Mouse (Mus musculus): ENCODE measurements at regions not wholly inside any gene's neighbourhood (a gene's known extent, or its start where the extent isn't known, plus 50 kb on each side); places are given as distances from the start of the nearest gene placed in this dataset.

DNA sequence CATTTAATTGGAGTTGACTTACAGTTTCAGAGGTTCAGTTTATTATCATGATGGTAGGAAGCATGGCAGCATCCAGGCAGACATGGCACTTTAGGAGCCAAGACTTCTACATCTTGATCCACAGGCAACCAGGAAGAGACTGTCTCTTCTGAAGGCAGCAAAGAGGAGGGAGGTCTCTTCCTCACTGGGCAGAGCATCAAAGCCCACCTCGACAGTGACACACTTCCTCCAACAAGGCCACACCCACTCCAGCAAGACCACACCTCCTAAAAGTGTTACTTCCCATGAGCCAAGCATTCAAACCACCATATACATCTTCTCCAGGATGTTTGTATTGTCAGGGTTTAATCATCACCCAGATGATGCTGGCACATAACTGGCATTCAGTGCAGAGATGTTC lies 141.5 kb downstream of the Zfp706 start:
- no peak for ATAC-seq (ENCODE audit: insufficient number of reproducible peaks, low FRiP score, low TSS enrichment)

DNA sequence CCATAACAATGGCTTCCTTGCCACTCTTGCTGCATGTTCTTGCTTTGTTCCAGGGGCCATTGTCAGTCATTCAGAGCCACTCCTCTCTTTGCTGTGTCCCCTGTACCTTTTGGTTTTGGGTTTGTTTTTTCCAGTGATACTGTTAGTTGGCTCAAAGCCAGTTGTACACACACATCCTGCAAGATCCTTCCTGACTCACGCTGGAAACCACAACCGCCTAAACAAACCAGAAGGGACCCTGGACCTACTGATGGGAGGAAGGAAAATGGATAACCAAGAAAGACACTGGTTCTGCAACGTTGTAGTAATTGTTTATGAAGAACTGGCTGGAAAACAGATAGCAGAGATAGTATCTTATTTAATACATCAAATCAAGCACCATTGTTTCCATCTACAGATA lies 142.2 kb downstream of the Zfp706 start:
- no peak for ATAC-seq (ENCODE audit: insufficient number of reproducible peaks, low FRiP score, low TSS enrichment)

DNA sequence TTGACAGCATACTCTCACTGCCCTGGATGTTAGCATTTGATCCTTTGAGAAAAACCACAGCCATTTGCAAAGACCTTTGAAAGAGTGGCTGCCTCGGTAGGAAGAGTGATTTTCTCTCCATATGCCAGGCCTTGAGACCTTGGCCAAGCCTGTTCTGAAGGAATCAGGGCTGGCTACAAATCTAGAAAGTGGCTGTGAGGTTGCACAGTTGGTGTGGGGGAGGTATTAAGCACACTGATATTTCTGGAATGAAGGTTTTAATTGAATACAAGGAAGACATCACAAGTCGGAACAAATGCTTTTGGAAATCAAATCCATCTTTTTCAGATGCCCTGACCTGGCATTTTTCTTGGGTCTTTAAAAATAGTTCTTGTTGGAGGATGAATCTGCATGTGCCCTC lies 143.5 kb downstream of the Zfp706 start:
- no peak for ATAC-seq (ENCODE audit: insufficient number of reproducible peaks, low FRiP score, low TSS enrichment)

DNA sequence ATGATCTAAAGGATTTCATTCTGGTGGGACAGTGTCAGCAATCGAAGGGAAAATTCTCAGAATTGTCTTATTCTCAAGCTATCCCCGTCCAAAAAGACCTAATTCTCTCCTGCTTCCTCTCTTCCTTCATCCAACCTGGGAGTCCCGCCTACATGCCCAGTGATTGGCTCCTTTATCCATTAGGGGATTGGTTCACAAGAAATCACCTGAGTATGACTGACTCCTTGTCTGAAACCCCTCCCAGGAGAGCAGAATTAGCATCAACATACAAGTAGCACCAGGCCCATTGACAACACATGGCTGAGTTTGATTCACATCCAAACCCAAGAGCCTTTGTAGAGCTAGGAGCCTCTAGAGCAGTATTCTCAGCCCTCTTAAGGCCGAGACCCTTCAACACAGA lies 148.9 kb downstream of the Zfp706 start:
- ATAC-seq (ENCODE audit: insufficient number of reproducible peaks, low FRiP score, low TSS enrichment), result no peak

DNA sequence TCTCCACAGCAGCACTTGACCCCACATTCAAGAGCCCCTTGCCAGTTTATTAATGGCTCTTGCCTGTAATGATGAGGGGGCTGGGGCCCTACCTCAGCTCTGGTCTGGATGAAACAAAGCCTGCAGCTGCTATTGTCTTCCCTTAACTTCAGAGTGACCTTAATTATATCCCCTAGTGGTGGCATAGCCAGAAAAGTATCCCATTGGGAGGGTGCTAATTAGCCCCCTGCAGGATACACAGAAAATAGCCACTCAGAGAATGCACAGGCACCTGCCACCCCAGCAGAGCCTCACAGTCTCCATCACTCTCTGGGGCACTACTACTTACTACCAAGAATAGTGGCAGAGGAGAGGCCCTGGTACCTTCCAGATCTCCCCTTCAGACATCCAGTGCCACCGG lies 150.0 kb downstream of the Zfp706 start:
- no peak for ATAC-seq (ENCODE audit: insufficient number of reproducible peaks, low FRiP score, low TSS enrichment)

DNA sequence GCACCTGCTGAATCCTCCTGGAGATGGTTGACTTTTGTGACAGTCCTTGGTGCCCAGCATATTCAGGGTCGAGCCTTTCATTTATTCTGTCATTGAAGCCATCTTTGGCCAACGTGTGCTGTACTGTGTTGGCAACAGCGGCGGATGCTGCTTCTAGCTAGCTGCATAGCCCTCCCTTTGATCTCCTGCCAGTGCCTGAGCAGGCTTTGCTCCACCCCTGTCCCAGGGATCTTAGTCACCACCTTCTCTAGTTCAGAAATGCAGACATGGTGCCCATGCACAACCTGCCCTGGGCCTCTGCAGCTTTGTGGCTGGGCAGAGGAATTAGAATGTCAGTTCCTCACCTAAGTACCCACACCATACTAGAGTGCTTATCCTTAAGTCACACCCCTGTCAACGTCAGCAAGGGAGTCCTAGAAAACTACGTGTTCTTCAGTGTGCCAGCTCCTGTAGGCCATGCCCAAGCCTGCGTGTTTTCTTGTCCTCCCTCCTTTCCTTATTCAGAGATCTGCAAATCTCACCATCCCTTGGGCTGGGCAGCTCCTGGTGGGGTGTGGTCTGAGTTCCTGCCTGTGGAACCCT lies 151.9 kb downstream of the Zfp706 start:
- peak; percentile 47; the same call in 1 of the 2 replicates for ATAC-seq (ENCODE audit: insufficient number of reproducible peaks, low FRiP score, low TSS enrichment)

DNA sequence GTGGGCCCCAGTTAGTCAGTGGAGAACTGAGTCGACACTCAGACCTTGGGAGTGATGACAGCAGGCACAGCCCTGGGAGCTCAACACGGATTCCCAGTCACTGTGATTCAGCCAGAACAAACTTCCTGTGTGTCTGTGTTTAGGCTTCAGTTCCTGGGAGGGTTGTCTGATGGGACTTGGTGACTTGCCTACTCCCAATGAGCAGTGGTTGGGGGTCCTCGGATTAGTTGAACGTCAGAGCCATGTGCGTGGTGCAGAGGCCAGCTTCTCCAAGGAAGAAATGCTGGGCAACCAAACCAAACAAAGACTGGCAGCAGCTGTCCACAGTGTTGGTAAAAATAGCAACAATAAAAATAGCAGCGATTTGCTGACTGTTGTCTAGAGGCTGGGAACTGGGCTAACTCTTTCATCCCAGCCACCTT lies 152.7 kb downstream of the Zfp706 start:
- peak; percentile 34; the same call in 1 of the 2 replicates for ATAC-seq (ENCODE audit: insufficient number of reproducible peaks, low FRiP score, low TSS enrichment)

DNA sequence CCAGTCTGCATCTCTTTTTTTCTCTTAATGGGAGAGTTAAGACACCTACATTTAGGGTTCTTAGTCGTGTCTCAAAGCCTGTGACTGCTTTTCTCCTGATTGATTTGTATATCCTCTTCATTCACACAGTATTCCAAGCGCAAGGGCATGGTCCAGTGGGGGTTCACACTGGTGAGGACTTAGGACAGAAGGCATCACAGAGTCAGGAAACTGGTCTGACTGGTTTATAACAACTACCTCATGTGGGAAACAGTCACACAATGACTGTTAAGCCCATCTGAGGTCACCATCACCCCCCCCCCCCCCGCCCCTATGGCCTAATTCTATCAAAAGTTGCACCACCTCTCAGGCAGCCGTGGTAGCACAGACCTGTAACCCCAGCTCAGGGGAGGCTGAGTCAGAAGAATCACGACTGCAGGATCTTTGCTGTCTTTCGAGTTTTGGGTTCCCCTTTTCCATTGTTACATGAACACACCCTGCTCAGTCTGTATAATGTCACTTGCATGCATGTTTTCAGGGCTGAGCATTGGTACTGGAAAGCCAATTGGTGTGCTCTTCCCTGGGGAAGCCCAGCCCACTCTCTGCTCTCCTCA lies 155.2 kb downstream of the Zfp706 start:
- ATAC-seq (ENCODE audit: insufficient number of reproducible peaks, low FRiP score, low TSS enrichment), result no peak

DNA sequence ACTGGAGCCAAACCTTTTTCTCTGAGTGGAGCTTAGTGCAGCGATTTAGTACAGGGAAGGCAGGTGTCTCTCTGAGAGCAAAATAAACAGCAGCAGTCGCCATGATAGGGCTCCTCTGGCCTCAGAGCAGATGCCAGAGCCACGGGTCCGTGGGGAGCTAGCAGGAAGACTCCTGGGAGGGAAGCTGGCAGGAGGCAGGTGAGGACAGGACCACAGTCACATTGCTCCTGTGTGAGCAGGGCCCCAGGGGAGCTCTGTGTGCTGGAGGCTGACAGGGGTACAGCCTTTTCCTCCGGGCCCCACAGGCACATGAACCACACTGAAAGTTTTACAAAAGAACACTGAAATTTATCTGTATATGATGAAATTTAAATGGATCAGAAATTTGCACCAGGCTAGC lies 159.3 kb downstream of the Zfp706 start:
- ATAC-seq (ENCODE audit: insufficient number of reproducible peaks, low FRiP score, low TSS enrichment), result no peak

DNA sequence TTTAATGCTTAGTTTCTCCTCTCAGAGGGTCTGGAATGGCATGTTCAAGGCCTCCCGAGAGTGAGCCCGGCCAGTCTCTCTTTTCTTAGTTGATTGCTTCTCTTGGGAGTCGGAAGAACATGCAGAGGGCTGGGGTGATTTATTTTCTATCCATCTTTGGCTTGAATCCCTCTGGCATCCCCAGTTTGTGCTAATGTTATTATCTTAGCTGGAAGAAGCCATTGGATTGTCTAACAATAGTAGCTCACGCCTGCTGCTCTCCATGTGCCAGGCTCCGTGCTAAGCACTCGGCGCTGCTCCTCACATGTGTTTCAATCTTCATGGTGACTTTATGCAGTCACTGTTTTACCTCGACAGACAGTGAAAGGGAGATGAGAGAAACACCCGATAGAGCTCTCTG lies 160.8 kb downstream of the Zfp706 start:
- ATAC-seq (ENCODE audit: insufficient number of reproducible peaks, low FRiP score, low TSS enrichment), result no peak
